Mouse (Mus musculus) urinary bladder, postnatal 10 days (tissue): ENCODE measurements at regions not wholly inside any gene's neighbourhood (a gene's known extent, or its start where the extent isn't known, plus 50 kb on each side); places are given as distances from the start of the nearest gene placed in this dataset.

ENCODE experiments used
- DNase-seq: peaks from one replicate; pipeline ENCODE4 v3.0.0; 2022; ENCODE audit warnings: low spot score

- no peak for DNase-seq
Measured at GRCm38 (mm10) chr4:47534959-47535358, 60.5 kb downstream of the Sec61b start.

DNA sequence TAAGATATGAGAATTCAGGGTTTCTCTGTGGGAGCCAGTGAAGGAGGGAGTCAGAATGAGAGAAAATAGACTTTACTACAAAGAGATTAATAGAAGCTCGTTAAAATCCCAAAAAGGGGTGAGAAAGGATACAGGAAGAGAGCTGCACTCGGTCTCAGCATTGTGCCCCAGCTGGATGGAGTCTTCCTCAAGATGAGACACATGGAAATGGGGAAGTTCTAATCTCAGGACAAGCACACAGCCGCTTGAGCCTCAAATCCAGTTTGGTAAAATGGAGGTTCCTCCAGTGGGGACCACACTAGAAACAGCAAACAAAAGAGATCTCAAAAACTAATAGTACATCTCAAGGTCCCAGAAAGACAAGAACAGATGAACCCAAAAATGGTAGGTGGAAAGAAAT, 93.2 kb downstream of the Sec61b start:
- DNase-seq, result no peak

GRCm38 (mm10) chr4:47570846-47571245, 96.4 kb downstream of the Sec61b start:
- DNase-seq, result no peak

- no peak for DNase-seq
Measured at GRCm38 (mm10) chr4:47576011-47576410, 101.6 kb downstream of the Sec61b start.

- no peak for DNase-seq
Measured at GRCm38 (mm10) chr4:47577490-47577889, 103.0 kb downstream of the Sec61b start.

- DNase-seq, result no peak
Measured at GRCm38 (mm10) chr4:47578637-47579036, 104.2 kb downstream of the Sec61b start.

GRCm38 (mm10) chr4:47580556-47580955, 106.1 kb downstream of the Sec61b start:
- no peak for DNase-seq

DNA sequence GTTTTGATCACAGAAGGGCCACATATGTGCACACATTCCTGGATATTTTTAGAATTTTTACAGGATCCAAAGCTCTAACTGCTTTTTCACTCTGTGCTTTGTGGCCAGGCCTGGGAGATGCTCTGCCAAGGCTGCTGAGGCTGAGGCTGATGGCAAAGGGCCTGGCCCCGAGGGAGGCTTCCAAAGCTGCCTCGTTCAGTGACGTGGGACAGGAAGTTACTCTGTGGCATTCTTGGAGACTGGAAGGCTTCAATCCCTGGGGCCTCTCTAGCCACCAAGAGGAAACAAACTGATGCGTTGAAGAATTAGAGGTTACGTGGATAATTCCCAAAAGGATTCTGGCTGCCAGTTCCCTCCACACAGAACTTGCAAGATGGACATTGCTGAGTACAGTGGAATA, 112.8 kb downstream of the Sec61b start:
- DNase-seq, result no peak

GRCm38 (mm10) chr4:47592271-47592986, 118.0 kb downstream of the Sec61b start:
- DNase-seq, result no peak

- no peak for DNase-seq
Measured at GRCm38 (mm10) chr4:47593155-47593554, 118.7 kb downstream of the Sec61b start.

- no peak for DNase-seq
Measured at GRCm38 (mm10) chr4:47594171-47594570, 119.7 kb downstream of the Sec61b start.

DNA sequence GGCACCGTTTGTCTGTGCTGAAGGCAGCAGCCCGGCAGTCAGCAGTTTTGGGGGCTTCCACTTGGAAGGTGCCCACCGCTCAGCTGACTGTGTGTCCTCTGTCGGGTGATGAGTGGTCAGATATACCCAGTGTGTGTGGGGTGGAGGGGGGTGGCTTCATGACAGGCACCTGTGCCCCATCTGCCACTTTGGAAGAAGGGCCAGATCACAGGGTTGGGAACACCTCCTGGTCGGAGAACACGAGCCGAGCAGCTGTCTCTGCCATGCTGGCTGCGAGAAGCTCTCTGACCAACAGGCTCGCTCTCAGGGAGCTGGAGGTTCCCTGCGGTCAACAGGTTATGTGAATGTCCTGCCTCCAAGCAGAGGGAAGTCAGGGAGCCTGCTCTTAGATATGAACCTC, 121.4 kb downstream of the Sec61b start:
- DNase-seq, result no peak

DNA sequence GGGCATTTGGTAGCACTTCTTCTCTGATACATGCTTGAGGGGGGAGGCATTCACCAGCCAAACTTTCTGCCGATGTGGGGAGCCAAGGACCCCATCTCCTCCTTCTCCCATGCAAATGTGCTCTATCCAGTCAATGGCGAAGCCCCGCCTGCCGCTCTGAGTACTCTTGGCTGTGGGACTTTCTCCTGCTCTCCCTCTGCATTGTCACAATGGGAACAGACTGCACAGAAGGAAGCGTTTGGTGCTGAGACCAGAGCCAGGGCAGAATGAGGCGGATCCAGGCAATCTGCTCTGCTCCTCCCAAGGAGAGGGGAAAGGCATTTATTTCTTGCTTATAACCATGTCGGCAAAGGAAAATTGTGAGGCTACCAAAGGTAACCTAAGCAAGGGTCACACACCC, 123.1 kb downstream of the Sec61b start:
- no peak for DNase-seq

DNA sequence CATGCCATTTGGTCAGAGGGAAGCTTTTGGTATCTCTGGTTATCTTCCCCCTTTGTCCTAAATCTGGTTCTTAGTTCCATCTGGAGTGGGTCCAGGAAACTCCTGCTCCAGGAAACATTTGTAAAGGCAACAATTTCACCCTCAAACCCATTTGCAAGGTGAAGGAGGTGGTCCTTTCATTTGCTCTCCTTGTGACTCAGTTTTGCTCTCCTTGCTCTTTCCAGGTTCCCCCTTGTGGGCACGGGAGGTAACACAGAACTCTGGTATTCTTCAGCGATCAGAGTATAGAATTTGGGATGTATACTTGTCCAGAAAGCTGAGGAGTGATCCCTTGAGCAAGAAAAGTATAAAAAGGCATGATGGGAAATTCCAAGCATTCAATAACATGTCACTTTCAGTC, 123.8 kb downstream of the Sec61b start:
- DNase-seq, result no peak

- DNase-seq, result no peak
Measured at GRCm38 (mm10) chr4:47601301-47602070, 127.0 kb downstream of the Sec61b start.

- no peak for DNase-seq
Measured at GRCm38 (mm10) chr4:47603378-47603777, 128.9 kb downstream of the Sec61b start.

GRCm38 (mm10) chr4:47603847-47604397, 129.5 kb downstream of the Sec61b start:
- no peak for DNase-seq

DNA sequence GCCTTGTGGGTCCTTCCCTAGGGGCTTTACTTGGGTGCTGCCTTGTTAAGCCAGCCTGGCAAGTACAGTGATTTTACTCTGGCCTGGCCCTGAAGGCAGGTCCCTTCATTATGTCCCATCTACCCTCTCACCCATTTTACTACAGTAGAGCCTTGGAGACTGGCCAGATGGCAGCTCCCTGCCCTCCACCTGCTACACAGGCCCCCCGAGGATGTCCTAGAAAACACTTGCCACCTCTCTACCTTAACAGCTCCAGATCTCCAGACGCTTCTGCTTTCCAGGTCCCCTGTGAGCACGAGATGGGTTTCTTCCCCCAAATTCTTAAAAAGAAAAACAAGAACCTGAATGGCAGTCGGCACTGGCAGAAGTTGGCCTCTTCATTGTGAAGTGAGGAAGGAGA, 131.2 kb downstream of the Sec61b start:
- no peak for DNase-seq

GRCm38 (mm10) chr4:47608673-47609072, 134.2 kb downstream of the Sec61b start:
- no peak for DNase-seq

DNA sequence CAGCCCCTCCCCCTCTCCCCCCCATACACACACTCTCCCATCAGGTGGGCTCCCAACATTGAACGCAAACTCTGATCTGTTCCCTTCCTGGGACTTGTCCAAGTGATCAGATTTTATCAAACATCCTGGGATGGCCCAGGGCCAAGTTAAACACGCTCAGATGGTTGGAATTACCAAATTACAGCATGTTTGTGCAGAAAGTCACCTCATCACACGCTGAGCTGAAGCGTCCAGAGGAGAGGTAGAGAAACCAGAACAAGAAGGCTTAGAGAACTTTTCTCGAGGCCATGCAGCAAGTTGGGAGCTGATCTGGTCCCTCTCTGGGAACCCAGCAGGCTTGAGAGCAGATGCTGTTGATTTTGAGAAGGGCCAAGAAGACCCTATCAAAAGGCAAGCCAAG, 136.5 kb downstream of the Sec61b start:
- DNase-seq, result no peak

- no peak for DNase-seq
Measured at GRCm38 (mm10) chr4:47616525-47616924, 142.1 kb downstream of the Sec61b start.

GRCm38 (mm10) chr4:47620700-47621099, 146.2 kb downstream of the Sec61b start:
- no peak for DNase-seq
